9 mouse cellular contexts compared by ENCODE assay signal in genomic region chr19:5016221-5016742, GRCm38 (mm10). TPM values are rescaled to one million over a fixed set of nuclear protein-coding genes. Genes with fewer than 3 reads are reported as not detected.
A peak's percentile ranks its signal among the peaks of the same experiment; 100 is the strongest.
DNase-seq lines count a peak whose midpoint lies in the region; ATAC-seq lines count a peak whose summit lies in the region.
"Had no signal": no experiment of that assay in that cellular context is flagged by ENCODE, and none has a peak within 500 bp of the region (broad histone marks: within the 10 kb centered on the region; RNA-seq: fewer than 3 reads in every experiment).

No protein-coding gene starts in this region.

- H3K4me1 ChIP-seq in limb, embryonic 15.5 days, result peaks cover 10% of the 10 kb centered on the region; the same call in 1 of the 2 replicates

- no peaks in the 10 kb centered on the region for H3K27me3 ChIP-seq in limb, embryonic 15.5 days

- no peaks in the 10 kb centered on the region for H3K36me3 ChIP-seq in limb, embryonic 15.5 days

- no peak overlapping the region for H3K9ac ChIP-seq in limb, embryonic 15.5 days

- WGBS in limb, embryonic 15.5 days, result 27% methylated on average over 10 of the region's 10 CpGs

- H3K4me3 ChIP-seq in limb, embryonic 15.5 days, result no peak overlapping the region
- H3K4me3 ChIP-seq: megakaryocyte, embryonic 14.5 days had no signal

- peak; percentile 41 for DNase-seq in urinary bladder, postnatal 25 days (ENCODE audit: low spot score)
- DNase-seq in urinary bladder, postnatal 10 days (ENCODE audit: low spot score), result no peak
- peak; percentile 72 to 79 for DNase-seq in heart, postnatal 10 days
- no peak for DNase-seq in right cerebral cortex, postnatal 10 days (ENCODE audit: low spot score in 2 of 2)
- no peak for DNase-seq in adrenal gland, postnatal 25 days
- no peak for DNase-seq in ovary, adult 18-20 months (ENCODE audit: low spot score)
- DNase-seq in layer of hippocampus, postnatal 10 days (ENCODE audit: low spot score in 2 of 2), result no peak

- H3K4me2 ChIP-seq in limb, embryonic 15.5 days, result no peak overlapping the region

- H3K9me3 ChIP-seq in limb, embryonic 15.5 days, result no peaks in the 10 kb centered on the region
- H3K9me3 ChIP-seq: megakaryocyte, embryonic 14.5 days had no signal

- intact Hi-C loops in heart, postnatal 10 days (cut with DNase I), result no loop called here

- ATAC-seq in limb, embryonic 15.5 days (ENCODE audit: insufficient number of reproducible peaks, low FRiP score, low TSS enrichment, low read depth), result peak; percentile 63; the same call in 1 of the 2 replicates

- peak overlapping the region; percentile 58; the same call in 1 of the 2 replicates for H3K27ac ChIP-seq in limb, embryonic 15.5 days

RNA-seq across cellular contexts. Expression of gene Slc29a2, which starts 7.4 kb away (rescaled TPM):
- 10 to 100 TPM; 21.2 to 23.9 TPM for total RNA-seq in heart, postnatal 10 days (2021)
- 4.4 and 5.2 TPM in 2 replicates for polyA plus RNA-seq in limb, embryonic 15.5 days (2015; fragmentation: Nextera tagmentation; extraction: Ambion mirVana)
- 4.9 and 5.0 TPM in 2 replicates for total RNA-seq in adrenal gland, postnatal 25 days (2021)
- total RNA-seq in layer of hippocampus, postnatal 10 days (2021), result 10 to 100 TPM; 21.0 to 21.9 TPM

RNA-seq across cellular contexts. Expression of gene B4gat1, which starts 22.3 kb away (rescaled TPM):
- 10 to 100 TPM; 38.3 to 45.5 TPM for total RNA-seq in heart, postnatal 10 days (2021)
- polyA plus RNA-seq in limb, embryonic 15.5 days (2015; fragmentation: Nextera tagmentation; extraction: Ambion mirVana), result 45.1 and 47.9 TPM in 2 replicates
- total RNA-seq in adrenal gland, postnatal 25 days (2021), result 16.3 and 41.8 TPM in 2 replicates
- 100 to 1,000 TPM; 125 to 126 TPM for total RNA-seq in layer of hippocampus, postnatal 10 days (2021)

RNA-seq across cellular contexts. Expression of gene AC124502.3, which starts 22.4 kb away (rescaled TPM):
- total RNA-seq in heart, postnatal 10 days (2021), result 1 to 10 TPM; 1.6 to 2.3 TPM
- polyA plus RNA-seq in limb, embryonic 15.5 days (2015; fragmentation: Nextera tagmentation; extraction: Ambion mirVana), result 2.5 and 3.0 TPM in 2 replicates
- 1.7 and 9.8 TPM in 2 replicates for total RNA-seq in adrenal gland, postnatal 25 days (2021)
- 1 to 10 TPM; 3.4 to 6.9 TPM for total RNA-seq in layer of hippocampus, postnatal 10 days (2021)

RNA-seq across cellular contexts. Expression of gene Brms1, which starts 24.9 kb away (rescaled TPM):
- total RNA-seq in heart, postnatal 10 days (2021), result 10 to 100 TPM; 13.5 to 15.6 TPM
- polyA plus RNA-seq in limb, embryonic 15.5 days (2015; fragmentation: Nextera tagmentation; extraction: Ambion mirVana), result 41.6 and 42.4 TPM in 2 replicates
- total RNA-seq in adrenal gland, postnatal 25 days (2021), result 21.6 and 32.0 TPM in 2 replicates
- total RNA-seq in layer of hippocampus, postnatal 10 days (2021), result 10 to 100 TPM in 1 of 2 experiments, 1 to 10 TPM in 1; 8.7 to 11.9 TPM

RNA-seq across cellular contexts. Expression of gene Npas4, which starts 26.2 kb away (rescaled TPM):
- under 1 TPM; 0.10 to 0.24 TPM for total RNA-seq in heart, postnatal 10 days (2021)
- not detected in 2 replicates for polyA plus RNA-seq in limb, embryonic 15.5 days (2015; fragmentation: Nextera tagmentation; extraction: Ambion mirVana)
- 0.33 and 0.43 TPM in 2 replicates for total RNA-seq in adrenal gland, postnatal 25 days (2021)
- 1 to 10 TPM; 4.8 to 5.0 TPM for total RNA-seq in layer of hippocampus, postnatal 10 days (2021)

Comparison
In these comparisons a context has a peak if more than half of its experiments do, and no peak if none do; other contexts are left out.
1. DNase-seq: peak in urinary bladder, postnatal 25 days (single experiment) and heart, postnatal 10 days (2 of 2); none in urinary bladder, postnatal 10 days (single experiment), right cerebral cortex, postnatal 10 days (0 of 2), adrenal gland, postnatal 25 days (single experiment), ovary, adult 18-20 months (single experiment) and layer of hippocampus, postnatal 10 days (0 of 2).